Mouse (Mus musculus) forebrain, embryonic 14.5 days (tissue): ENCODE data around the gene Iqschfp. TPM values are rescaled to one million over a fixed set of nuclear protein-coding genes. Genes with fewer than 3 reads are reported as not detected.
A peak's percentile ranks its signal among the peaks of the same experiment; 100 is the strongest.

Experiments used
- ATAC-seq: fragments of 200-750 bp; cut with Nextera tagmentation; 2 replicates; pipeline ENCODE4 v1.8.0; 2017; ENCODE audit warnings: mild to moderate bottlenecking, moderate library complexity
- DNase-seq: peaks from one replicate; pipeline ENCODE4 v3.0.0-alpha.2; 2015; ENCODE audit warnings: low spot score
- H3K27ac ChIP-seq: fragments of 300-500 bp; sonication (generic); 2 replicates; pipeline ENCODE4 v1.5.1; 2014; ENCODE audit warnings: low read depth, mild to moderate bottlenecking, control low read depth, low read length, moderate library complexity
- H3K27me3 ChIP-seq: fragments of 300-500 bp; sonication (generic); replicated peaks from 2 replicates; pipeline ENCODE4 v1.6.1; 2014; ENCODE audit warnings: low read length, control low read depth, mixed read lengths; ENCODE audit not compliant: control insufficient read depth, insufficient read depth
- H3K36me3 ChIP-seq: fragments of 300-500 bp; sonication (generic); 2 replicates; pipeline ENCODE4 v1.6.1; 2014; ENCODE audit warnings: low read length, control low read depth; ENCODE audit not compliant: control insufficient read depth, insufficient read depth
- H3K4me1 ChIP-seq: fragments of 300-500 bp; sonication (generic); 2 replicates; pipeline ENCODE4 v1.6.1; 2014; ENCODE audit warnings: antibody characterized with exemption, low read length, control low read depth; ENCODE audit not compliant: control insufficient read depth, insufficient read depth
- H3K4me2 ChIP-seq: fragments of 300-500 bp; sonication (generic); 2 replicates; pipeline ENCODE4 v1.6.1; 2014; ENCODE audit warnings: mild to moderate bottlenecking, control low read depth, low read length
- H3K4me3 ChIP-seq: fragments of 300-500 bp; sonication (generic); 2 replicates; pipeline ENCODE4 v1.5.1; 2014; ENCODE audit warnings: low read depth, low read length, control low read depth
- H3K9ac ChIP-seq: fragments of 300-500 bp; sonication (generic); 2 replicates; pipeline ENCODE4 v1.6.1; 2014; ENCODE audit warnings: mild to moderate bottlenecking, low read length, control low read depth, moderate library complexity
- H3K9me3 ChIP-seq: fragments of 300-500 bp; sonication (generic); replicated peaks from 2 replicates; pipeline ENCODE4 v1.6.1; 2016; ENCODE audit warnings: low read length, control low read depth, mixed read lengths; ENCODE audit not compliant: control insufficient read depth
- WGBS: fragments of 180-500 bp; shearing (Covaris S2); extraction: QIAGEN DNeasy Blood & Tissue Kit; methylation state at CpG from one replicate; pipeline ENCODE4 v1.1.7; 2014; 5-methylcytosine and 5-hydroxymethylcytosine counted together
- polyA plus RNA-seq: library from polyadenylated mRNA; unstranded; fragments of >200 nt; fragmentation: Nextera tagmentation; extraction: Ambion mirVana; gene quantifications from 2 replicates; pipeline ENCODE4 v1.2.1, GENCODE M21; 2014

Iqschfp gene
- polyA plus RNA-seq, 1 experiment from 2014 or later: 2.8 TPM

GRCm38 (mm10) chr3:68352961-68353360, 460.9 kb downstream of the Iqschfp start:
- no peaks in the 10 kb centered on the region for H3K4me1 ChIP-seq
- no peak overlapping the region for H3K9ac ChIP-seq
- no peak overlapping the region for H3K4me2 ChIP-seq
- H3K36me3 ChIP-seq: no peaks in the 10 kb centered on the region
- H3K4me3 ChIP-seq: no peak overlapping the region
- no peaks in the 10 kb centered on the region for H3K27me3 ChIP-seq
- ATAC-seq: peak; percentile 70; the same call in 1 of the 2 replicates
- H3K9me3 ChIP-seq: no peaks in the 10 kb centered on the region
- H3K27ac ChIP-seq: no peak overlapping the region
- 78% methylated on average over 7 of the region's 7 CpGs for WGBS
- DNase-seq: peak; percentile 51

GRCm38 (mm10) chr3:68353492-68353891, 461.5 kb downstream of the Iqschfp start:
- H3K9ac ChIP-seq: no peak overlapping the region
- H3K4me1 ChIP-seq: no peaks in the 10 kb centered on the region
- no peak overlapping the region for H3K4me2 ChIP-seq
- H3K9me3 ChIP-seq: no peaks in the 10 kb centered on the region
- no peaks in the 10 kb centered on the region for H3K36me3 ChIP-seq
- H3K4me3 ChIP-seq: no peak overlapping the region
- no peak overlapping the region for H3K27ac ChIP-seq
- H3K27me3 ChIP-seq: no peaks in the 10 kb centered on the region
- no peak for ATAC-seq
- WGBS: 64% methylated on average over 3 of the region's 3 CpGs
- no peak for DNase-seq

GRCm38 (mm10) chr3:68356516-68356915, 464.5 kb downstream of the Iqschfp start:
- Histone ChIP-seq H3K27me3 (no peaks in the 10 kb centered on the region), H3K36me3 (no peaks in the 10 kb centered on the region), H3K4me2 (no peak overlapping the region), H3K9me3 (no peaks in the 10 kb centered on the region), H3K9ac (no peak overlapping the region), H3K4me1 (no peaks in the 10 kb centered on the region), H3K4me3 (no peak overlapping the region), H3K27ac (no peak overlapping the region)
- WGBS: 89% methylated on average over 2 of the region's 2 CpGs
- ATAC-seq: no peak
- DNase-seq: no peak

GRCm38 (mm10) chr3:68368029-68368428, 476.0 kb downstream of the Iqschfp start:
- H3K9me3 ChIP-seq: no peaks in the 10 kb centered on the region
- ATAC-seq (no peak), DNase-seq (no peak)
- H3K27me3 ChIP-seq: no peaks in the 10 kb centered on the region
- no peak overlapping the region for H3K27ac ChIP-seq
- H3K36me3 ChIP-seq: no peaks in the 10 kb centered on the region
- no peak overlapping the region for H3K4me3 ChIP-seq
- H3K9ac ChIP-seq: no peak overlapping the region
- no peaks in the 10 kb centered on the region for H3K4me1 ChIP-seq
- H3K4me2 ChIP-seq: no peak overlapping the region

DNA sequence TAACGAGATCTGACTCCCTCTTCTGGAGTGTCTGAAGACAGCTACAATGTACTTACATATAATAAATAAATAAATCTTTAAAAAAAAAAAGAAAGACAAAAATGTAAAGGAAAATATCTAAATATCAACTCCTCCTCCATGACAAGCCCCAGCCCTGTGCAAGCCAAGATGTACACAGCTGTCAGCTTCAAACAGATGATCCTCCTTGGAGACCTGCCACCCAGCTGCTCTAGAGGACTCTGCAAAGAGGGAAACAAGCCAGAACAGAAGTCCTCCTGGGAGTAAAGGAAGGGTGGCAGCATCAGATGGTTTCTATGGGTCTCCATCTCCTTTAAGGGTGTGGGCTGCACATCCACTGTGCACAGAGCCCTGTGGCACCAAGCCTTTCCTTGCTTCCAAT, 480.9 kb downstream of the Iqschfp start:
- no peak overlapping the region for H3K27ac ChIP-seq

DNA sequence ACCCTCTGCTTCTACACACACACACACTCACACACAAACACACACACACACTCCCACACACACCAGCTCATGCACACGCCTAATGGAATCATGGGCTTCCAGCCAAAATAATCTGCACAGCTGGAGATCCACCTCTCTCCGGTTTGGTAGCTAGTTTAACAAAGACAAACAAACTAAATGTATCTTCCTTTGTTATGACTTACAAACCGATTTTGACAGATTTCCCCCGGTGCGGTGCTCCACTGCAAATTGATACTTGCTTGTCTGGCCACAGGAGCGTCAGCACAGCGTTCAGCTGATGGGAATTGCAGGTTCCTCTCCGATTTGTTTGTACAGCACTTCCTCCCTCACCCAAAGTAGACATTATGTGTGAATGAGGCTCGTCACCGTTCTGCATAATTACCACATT, 483.1 kb downstream of the Iqschfp start:
- Histone ChIP-seq H3K9ac (no peak overlapping the region), H3K4me1 (no peaks in the 10 kb centered on the region), H3K27me3 (no peaks in the 10 kb centered on the region), H3K4me3 (no peak overlapping the region), H3K9me3 (no peaks in the 10 kb centered on the region), H3K27ac (no peak overlapping the region), H3K4me2 (no peak overlapping the region), H3K36me3 (no peaks in the 10 kb centered on the region)
- ATAC-seq (0 out of 2 replicates have a peak, but pooled peaks have one; percentile 37), DNase-seq (peak; percentile 34)
- WGBS: 49% methylated on average over 10 of the region's 10 CpGs

More for the DNA sequence above, 480.9 kb downstream of the Iqschfp start:
- Histone ChIP-seq H3K9ac (no peak overlapping the region), H3K9me3 (no peaks in the 10 kb centered on the region), H3K4me3 (no peak overlapping the region), H3K36me3 (no peaks in the 10 kb centered on the region), H3K4me1 (no peaks in the 10 kb centered on the region), H3K4me2 (no peak overlapping the region), H3K27me3 (no peaks in the 10 kb centered on the region)
- ATAC-seq (no peak), DNase-seq (no peak)
- WGBS: no CpG with 5 or more reads among the region's 1 CpGs

- H3K4me1 ChIP-seq: no peaks in the 10 kb centered on the region
- ATAC-seq: no peak
- no peaks in the 10 kb centered on the region for H3K36me3 ChIP-seq
- H3K27me3 ChIP-seq: no peaks in the 10 kb centered on the region
- no peak for DNase-seq
- no peaks in the 10 kb centered on the region for H3K9me3 ChIP-seq
- H3K9ac ChIP-seq: no peak overlapping the region
- WGBS: 75% methylated on average over 7 of the region's 7 CpGs
- no peak overlapping the region for H3K4me3 ChIP-seq
- no peak overlapping the region for H3K4me2 ChIP-seq
- H3K27ac ChIP-seq: no peak overlapping the region
Observed at GRCm38 (mm10) chr3:68377452-68378198, 485.6 kb downstream of the Iqschfp start.

DNA sequence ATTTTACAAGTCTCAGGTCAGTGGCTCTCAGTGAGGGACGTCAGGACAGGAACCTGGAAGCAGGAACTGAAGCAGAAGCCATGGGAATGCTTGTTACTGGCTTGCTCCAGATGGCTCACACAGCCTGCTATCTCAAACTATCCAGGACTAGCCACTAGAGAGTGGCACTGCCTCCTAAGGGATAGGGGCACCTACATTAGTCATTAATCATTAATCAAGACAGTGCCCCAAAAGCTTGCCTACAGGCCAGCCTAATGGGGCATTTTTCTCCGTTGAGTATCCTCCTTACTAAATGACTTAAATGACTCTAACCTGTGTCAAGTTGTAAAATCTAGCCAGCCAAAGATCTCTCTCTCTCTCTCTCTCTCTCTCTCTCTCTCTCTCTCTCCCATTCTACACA, 486.8 kb downstream of the Iqschfp start:
- Histone ChIP-seq H3K27ac (no peak overlapping the region), H3K27me3 (no peaks in the 10 kb centered on the region), H3K4me3 (no peak overlapping the region), H3K9ac (no peak overlapping the region), H3K4me1 (no peaks in the 10 kb centered on the region), H3K36me3 (no peaks in the 10 kb centered on the region), H3K4me2 (no peak overlapping the region), H3K9me3 (no peaks in the 10 kb centered on the region)
- DNase-seq (no peak), ATAC-seq (no peak)
- WGBS: 76% methylated on average over 2 of the region's 2 CpGs

GRCm38 (mm10) chr3:68379242-68379641, 487.2 kb downstream of the Iqschfp start:
- Histone ChIP-seq H3K27ac (no peak overlapping the region), H3K36me3 (no peaks in the 10 kb centered on the region), H3K4me1 (no peaks in the 10 kb centered on the region), H3K4me3 (no peak overlapping the region), H3K9me3 (no peaks in the 10 kb centered on the region), H3K4me2 (no peak overlapping the region), H3K27me3 (no peaks in the 10 kb centered on the region), H3K9ac (no peak overlapping the region)
- DNase-seq (no peak), ATAC-seq (no peak)
- WGBS: 64% methylated on average over 7 of the region's 7 CpGs
